Mouse (Mus musculus): ENCODE measurements at regions not wholly inside any gene's neighbourhood (a gene's known extent, or its start where the extent isn't known, plus 50 kb on each side); places are given as distances from the start of the nearest gene placed in this dataset.

DNA sequence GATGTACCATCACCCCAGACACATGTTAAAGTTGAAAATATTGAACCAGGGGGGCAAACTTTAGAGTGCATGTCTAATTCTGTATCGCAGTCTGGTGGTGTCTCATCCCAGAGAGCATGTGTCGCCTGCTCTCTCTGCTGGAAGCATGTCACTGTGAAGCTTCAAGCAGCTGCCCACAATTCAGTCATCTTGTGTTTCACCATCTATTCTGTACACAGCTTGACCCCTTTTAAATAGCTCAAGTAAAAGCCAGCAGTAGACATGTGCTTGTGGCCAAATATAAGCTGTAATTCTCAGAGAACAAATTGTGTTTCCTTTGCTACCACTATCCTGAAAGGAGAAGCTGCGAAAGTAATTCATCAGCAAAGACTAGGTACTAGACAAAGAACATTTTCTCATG, 96.6 kb upstream of the Htr2a start:
- no peaks in the 10 kb centered on the region for H3K9me3 ChIP-seq (replicated peaks)
- no peak overlapping the region for H3K27ac ChIP-seq (replicated peaks)
- H3K4me1 ChIP-seq, result no peaks in the 10 kb centered on the region
- no peak overlapping the region for H3K9ac ChIP-seq
- no peak overlapping the region for H3K4me3 ChIP-seq (replicated peaks)
- H3K27me3 ChIP-seq, result no peaks in the 10 kb centered on the region
- ATAC-seq (ENCODE audit: insufficient number of reproducible peaks, low FRiP score, low TSS enrichment, low read depth), result no peak
- WGBS, result 81% methylated on average over 3 of the region's 3 CpGs
- no peaks in the 10 kb centered on the region for H3K36me3 ChIP-seq
- no peak overlapping the region for H3K4me2 ChIP-seq (replicated peaks)

DNA sequence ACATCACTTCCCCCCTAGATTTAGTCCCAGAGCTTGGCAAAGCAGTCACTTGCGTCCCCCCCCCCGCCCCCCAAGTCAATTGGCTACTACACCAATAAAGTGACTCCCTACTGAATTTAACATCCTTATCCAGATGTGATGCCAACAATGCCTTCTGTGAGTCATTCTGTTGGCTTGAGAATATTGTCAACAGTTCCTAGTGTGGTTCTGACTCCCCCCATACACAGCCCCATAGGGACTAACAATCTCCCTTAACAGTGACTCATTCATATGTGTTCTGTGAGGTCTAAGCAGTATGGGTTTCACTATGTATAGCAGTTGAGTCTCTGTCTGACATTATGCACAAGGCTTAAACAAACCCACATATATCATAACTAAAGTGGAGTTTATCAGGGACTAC, 89.5 kb upstream of the Htr2a start:
- WGBS, result 86% methylated on average over 2 of the region's 2 CpGs
- no peaks in the 10 kb centered on the region for H3K36me3 ChIP-seq

DNA sequence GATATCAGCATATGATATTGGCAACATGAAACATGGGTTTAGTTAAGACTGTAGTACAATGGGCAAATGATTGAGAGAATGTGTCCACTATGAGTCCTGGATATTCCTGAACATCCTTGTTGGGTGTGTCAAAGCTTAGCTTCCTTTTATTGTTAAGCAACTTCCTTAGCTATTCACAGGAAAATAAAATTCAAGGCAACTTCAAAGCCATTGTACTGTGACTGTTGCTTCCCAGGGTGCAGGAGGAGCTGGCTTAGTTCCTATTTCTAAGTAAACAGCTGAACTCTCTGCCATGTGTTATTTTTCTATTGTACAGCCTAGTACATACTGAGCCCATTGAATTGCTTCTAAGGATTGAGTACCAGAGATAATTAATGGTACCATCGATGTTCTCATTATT, 87.0 kb upstream of the Htr2a start:
- 95% methylated on average over 1 of the region's 1 CpGs for WGBS

More for the DNA sequence above, 89.5 kb upstream of the Htr2a start:
- no peak for ATAC-seq (ENCODE audit: insufficient number of reproducible peaks, low FRiP score, low TSS enrichment, low read depth)
- Histone ChIP-seq H3K27ac (replicated peaks) (no peak overlapping the region), H3K9ac (no peak overlapping the region), H3K4me3 (replicated peaks) (no peak overlapping the region), H3K4me2 (replicated peaks) (no peak overlapping the region), H3K27me3 (no peaks in the 10 kb centered on the region), H3K4me1 (no peaks in the 10 kb centered on the region), H3K9me3 (replicated peaks) (no peaks in the 10 kb centered on the region)

DNA sequence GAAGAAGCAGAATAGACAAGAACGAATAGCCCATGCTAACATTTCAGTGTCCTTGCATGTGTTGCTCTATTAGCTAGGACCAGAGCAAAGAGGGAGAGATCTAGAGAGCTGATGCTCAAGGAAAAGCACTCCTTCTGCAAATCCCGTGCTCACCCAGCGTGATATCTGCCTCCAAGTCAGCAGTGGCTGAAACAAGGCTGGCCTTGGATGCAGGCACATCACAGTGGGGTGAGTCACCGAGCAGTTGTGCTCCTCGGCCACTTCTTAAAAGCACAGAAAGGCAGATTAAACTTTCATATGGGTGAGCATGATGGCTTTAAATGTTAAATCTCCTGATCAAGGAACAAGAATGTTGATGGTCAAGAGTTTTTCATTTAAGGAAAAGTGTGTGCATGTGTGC, 82.3 kb upstream of the Htr2a start:
- no peak for ATAC-seq (ENCODE audit: insufficient number of reproducible peaks, low FRiP score, low TSS enrichment, low read depth)
- 69% methylated on average over 5 of the region's 5 CpGs for WGBS
- Histone ChIP-seq H3K27me3 (no peaks in the 10 kb centered on the region), H3K27ac (replicated peaks) (no peak overlapping the region), H3K4me1 (no peaks in the 10 kb centered on the region), H3K36me3 (no peaks in the 10 kb centered on the region), H3K9ac (no peak overlapping the region), H3K4me3 (replicated peaks) (no peak overlapping the region), H3K4me2 (replicated peaks) (no peak overlapping the region), H3K9me3 (replicated peaks) (no peaks in the 10 kb centered on the region)

More for the DNA sequence above, 87.0 kb upstream of the Htr2a start:
- Histone ChIP-seq H3K4me2 (replicated peaks) (no peak overlapping the region), H3K9ac (no peak overlapping the region), H3K4me1 (no peaks in the 10 kb centered on the region), H3K9me3 (replicated peaks) (no peaks in the 10 kb centered on the region), H3K27ac (replicated peaks) (no peak overlapping the region), H3K4me3 (replicated peaks) (no peak overlapping the region), H3K36me3 (no peaks in the 10 kb centered on the region), H3K27me3 (no peaks in the 10 kb centered on the region)
- no peak for ATAC-seq (ENCODE audit: insufficient number of reproducible peaks, low FRiP score, low TSS enrichment, low read depth)
